Mouse (Mus musculus) megakaryocyte, embryonic 14.5 days (primary cell): ENCODE measurements around the gene Ufsp1. TPM values are rescaled to one million over a fixed set of nuclear protein-coding genes. Genes with fewer than 3 reads are reported as not detected.

ENCODE experiments used
- H3K27me3 ChIP-seq: replicated peaks from 2 replicates; pipeline ENCODE3; 2012; ENCODE audit warnings: inconsistent platforms
- H3K36me3 ChIP-seq: replicated peaks from 2 replicates; pipeline ENCODE3; 2012; ENCODE audit warnings: low read length, inconsistent platforms, mixed read lengths
- H3K4me1 ChIP-seq: 2 replicates; pipeline ENCODE4 v1.6.1; 2012; ENCODE audit warnings: inconsistent platforms
- H3K4me3 ChIP-seq: replicated peaks from 2 replicates; pipeline ENCODE3; 2012; ENCODE audit warnings: moderate library complexity, mild to moderate bottlenecking, inconsistent platforms
- H3K9me3 ChIP-seq: 2 replicates; pipeline ENCODE4 v1.6.1; 2012; ENCODE audit warnings: inconsistent platforms
- FLI1 ChIP-seq: IDR thresholded peaks from 2 replicates; pipeline ENCODE4 v1.6.1; 2012; ENCODE audit warnings: low read length, inconsistent platforms, mixed read lengths
- GATA1 ChIP-seq: IDR thresholded peaks from 3 replicates; pipeline ENCODE4 v1.6.1; 2012; ENCODE audit warnings: mixed read lengths, low read length, inconsistent platforms, borderline replicate concordance
- polyA plus RNA-seq: library from polyadenylated mRNA; stranded (reverse); fragments of >175 nt; gene quantifications from 2 replicates; pipeline ENCODE4 v1.2.3, GENCODE M21; 2012; ENCODE audit warnings: low replicate concordance; ENCODE audit not compliant: insufficient read depth

The Ufsp1 gene
- polyA plus RNA-seq, 1 experiment: 278 TPM

GRCm38 (mm10) chr5:137295296-137295695 lies 867 bp downstream of the Ufsp1 start:
- Histone ChIP-seq H3K36me3 (peaks cover 84% of the 10 kb centered on the region), H3K4me1 (peaks cover 85% of the 10 kb centered on the region)

DNA sequence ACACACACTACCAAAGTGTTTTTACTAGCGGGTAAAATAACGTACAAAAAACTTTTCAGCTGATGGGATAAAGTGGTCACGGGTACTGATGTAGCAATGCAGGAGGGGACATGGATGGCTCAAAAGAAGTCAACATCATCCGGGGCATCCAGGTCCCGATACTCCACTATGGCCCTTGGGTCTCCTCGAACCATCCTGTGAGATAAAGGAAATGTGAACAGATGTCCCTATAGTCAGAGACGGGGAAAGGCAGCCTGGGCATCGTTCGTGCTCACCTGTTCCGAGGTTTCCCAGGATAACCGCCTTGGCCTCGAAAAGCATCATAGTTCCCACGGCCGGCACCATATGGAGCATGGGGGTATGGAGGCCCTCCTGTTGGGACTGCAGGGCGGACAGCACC lies 1.3 kb downstream of the Ufsp1 start:
- TF ChIP-seq FLI1: no peak
- TF ChIP-seq GATA1: no peak
- peaks cover 81% of the 10 kb centered on the region for H3K4me1 ChIP-seq
- H3K4me3 ChIP-seq: peak overlapping the region; percentile 96
- peaks cover 84% of the 10 kb centered on the region for H3K36me3 ChIP-seq
- H3K9me3 ChIP-seq: no peaks in the 10 kb centered on the region
- no peaks in the 10 kb centered on the region for H3K27me3 ChIP-seq

More at GRCm38 (mm10) chr5:137295296-137295695, 867 bp downstream of the Ufsp1 start:
- Histone ChIP-seq H3K27me3 (no peaks in the 10 kb centered on the region), H3K4me3 (peak overlapping the region; percentile 96), H3K9me3 (no peaks in the 10 kb centered on the region)
- TF ChIP-seq FLI1 (no peak), GATA1 (no peak)

GRCm38 (mm10) chr5:137297126-137297525 lies 2.7 kb downstream of the Ufsp1 start:
- peaks cover 71% of the 10 kb centered on the region for H3K4me1 ChIP-seq
- peaks cover 84% of the 10 kb centered on the region for H3K36me3 ChIP-seq
- no peaks in the 10 kb centered on the region for H3K27me3 ChIP-seq
- no peak overlapping the region for H3K4me3 ChIP-seq
- no peak for TF ChIP-seq GATA1
- TF ChIP-seq FLI1: no peak
- H3K9me3 ChIP-seq: no peaks in the 10 kb centered on the region

DNA sequence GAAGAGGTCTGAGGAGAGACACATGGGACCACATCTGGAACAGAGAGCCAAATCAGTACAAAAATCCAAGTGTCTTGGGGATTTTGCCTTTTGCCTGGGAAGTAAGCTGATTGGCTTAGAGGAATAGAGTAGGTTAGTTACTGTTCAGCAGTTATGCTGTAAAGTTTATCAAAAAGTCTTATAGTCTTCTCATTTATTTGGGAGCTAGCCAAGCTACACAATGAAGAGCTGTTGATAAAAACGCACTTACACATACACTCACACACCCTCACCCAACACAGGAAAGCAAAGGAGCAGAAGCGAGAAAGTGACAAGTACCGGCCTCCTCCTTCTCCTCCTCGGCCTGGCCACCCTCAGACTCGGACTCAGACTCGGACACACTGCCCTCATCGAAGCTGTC lies 4.8 kb downstream of the Ufsp1 start:
- Histone ChIP-seq H3K27me3 (no peaks in the 10 kb centered on the region), H3K4me1 (peaks cover 71% of the 10 kb centered on the region), H3K36me3 (peaks cover 97% of the 10 kb centered on the region), H3K4me3 (no peak overlapping the region), H3K9me3 (no peaks in the 10 kb centered on the region)
- TF ChIP-seq GATA1: no peak
- TF ChIP-seq FLI1: no peak

GRCm38 (mm10) chr5:137301253-137301652 lies 6.8 kb downstream of the Ufsp1 start:
- Histone ChIP-seq H3K9me3 (no peaks in the 10 kb centered on the region), H3K27me3 (no peaks in the 10 kb centered on the region), H3K4me3 (no peak overlapping the region), H3K36me3 (peaks cover 95% of the 10 kb centered on the region), H3K4me1 (peaks cover 73% of the 10 kb centered on the region)
- TF ChIP-seq FLI1: no peak
- no peak for TF ChIP-seq GATA1

GRCm38 (mm10) chr5:137303609-137304008 lies 9.2 kb downstream of the Ufsp1 start:
- TF ChIP-seq GATA1: no peak
- no peak for TF ChIP-seq FLI1
- no peaks in the 10 kb centered on the region for H3K27me3 ChIP-seq
- peaks cover 65% of the 10 kb centered on the region for H3K4me1 ChIP-seq
- H3K36me3 ChIP-seq: peaks cover 75% of the 10 kb centered on the region
- no peaks in the 10 kb centered on the region for H3K9me3 ChIP-seq
- H3K4me3 ChIP-seq: no peak overlapping the region

- no peak for TF ChIP-seq GATA1
- no peak for TF ChIP-seq FLI1
- Histone ChIP-seq H3K4me3 (no peak overlapping the region), H3K36me3 (peaks cover 75% of the 10 kb centered on the region), H3K9me3 (no peaks in the 10 kb centered on the region), H3K4me1 (peaks cover 70% of the 10 kb centered on the region), H3K27me3 (no peaks in the 10 kb centered on the region)
These were observed 9.7 kb downstream of the Ufsp1 start for GRCm38 (mm10) chr5:137304165-137304564.

GRCm38 (mm10) chr5:137304816-137305215 lies 10.4 kb downstream of the Ufsp1 start:
- no peaks in the 10 kb centered on the region for H3K9me3 ChIP-seq
- peaks cover 75% of the 10 kb centered on the region for H3K36me3 ChIP-seq
- peaks cover 70% of the 10 kb centered on the region for H3K4me1 ChIP-seq
- TF ChIP-seq GATA1 (no peak), FLI1 (no peak)
- no peaks in the 10 kb centered on the region for H3K27me3 ChIP-seq
- H3K4me3 ChIP-seq: no peak overlapping the region

DNA sequence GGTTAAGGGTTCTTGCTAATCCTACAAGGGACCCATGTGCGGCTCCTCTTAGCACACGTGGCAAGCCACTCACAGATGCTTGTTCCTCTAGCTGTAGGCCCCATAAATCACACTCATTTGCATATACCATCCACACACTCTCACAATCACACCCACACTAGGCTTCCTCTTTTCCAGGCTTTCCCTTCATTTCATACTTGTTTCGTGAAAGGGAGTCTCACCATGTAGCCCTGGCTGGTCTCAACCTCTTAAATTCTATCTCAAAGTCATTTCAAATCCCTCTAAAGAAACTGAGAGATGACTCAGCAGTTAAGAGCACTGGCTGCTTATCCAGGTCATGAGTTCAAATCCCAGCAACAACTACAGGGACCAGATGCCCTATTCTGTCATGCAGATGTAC lies 11.4 kb downstream of the Ufsp1 start:
- H3K9me3 ChIP-seq: no peaks in the 10 kb centered on the region
- H3K4me1 ChIP-seq: peaks cover 73% of the 10 kb centered on the region
- no peaks in the 10 kb centered on the region for H3K27me3 ChIP-seq
- peaks cover 75% of the 10 kb centered on the region for H3K36me3 ChIP-seq
- H3K4me3 ChIP-seq: peak overlapping the region; percentile 96
- TF ChIP-seq FLI1 (no peak), GATA1 (no peak)

- no peaks in the 10 kb centered on the region for H3K9me3 ChIP-seq
- peaks cover 73% of the 10 kb centered on the region for H3K36me3 ChIP-seq
- peak overlapping the region; percentile 96 for H3K4me3 ChIP-seq
- peaks cover 79% of the 10 kb centered on the region for H3K4me1 ChIP-seq
- TF ChIP-seq GATA1: no peak
- no peak for TF ChIP-seq FLI1
- no peaks in the 10 kb centered on the region for H3K27me3 ChIP-seq
These were observed 12.1 kb downstream of the Ufsp1 start for GRCm38 (mm10) chr5:137306439-137307005.
